ENCODE assay signal across 13 mouse cellular contexts in the genomic region with DNA sequence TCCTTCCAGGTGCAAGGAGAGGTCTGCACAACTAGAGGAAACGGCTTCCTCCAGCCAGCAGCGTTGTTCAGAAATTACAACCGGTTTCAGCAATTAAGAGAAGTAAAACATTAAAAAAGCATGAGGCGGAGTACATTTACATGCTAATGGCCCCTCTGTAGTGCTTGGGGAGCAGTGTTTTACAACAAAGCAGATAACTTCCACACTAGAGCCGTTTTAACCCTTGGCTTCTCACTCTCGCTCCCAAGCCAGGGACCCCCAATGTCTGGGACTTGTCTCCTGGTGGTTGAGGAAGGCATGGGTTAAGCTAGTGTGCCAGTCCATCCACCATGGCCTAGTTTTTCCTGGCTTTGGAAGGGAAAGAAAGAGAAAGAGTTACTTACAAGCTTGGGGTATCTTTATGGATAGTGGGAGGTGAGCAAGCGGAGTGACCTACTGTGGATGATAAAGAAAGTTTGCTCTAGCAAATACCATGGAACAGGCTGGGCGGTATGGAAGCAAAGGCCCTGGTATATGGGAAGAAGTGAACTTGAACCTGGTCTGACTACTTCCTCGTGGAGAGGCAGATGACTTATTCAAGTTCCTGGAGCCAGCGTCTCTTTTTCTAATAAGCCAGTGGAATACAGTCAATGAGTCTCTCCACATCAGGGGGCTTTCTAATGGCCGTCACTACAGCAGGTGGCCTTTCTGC.
DNase-seq lines count a peak whose midpoint lies in the region; ATAC-seq and TF ChIP-seq lines count a peak whose summit lies in the region.
"Had no signal": no experiment of that assay in that cellular context is flagged by ENCODE, and none has a peak within 500 bp of the region (broad histone marks: within the 10 kb centered on the region; RNA-seq: fewer than 3 reads in every experiment).

No protein-coding gene starts in this region.

- no peaks in the 10 kb centered on the region for H3K36me3 ChIP-seq in hindbrain, postnatal 0 days (ENCODE audit: insufficient read depth, low read length)
- no peaks in the 10 kb centered on the region for H3K36me3 ChIP-seq in limb, embryonic 12.5 days

- no peak overlapping the region for H3K9ac ChIP-seq in hindbrain, postnatal 0 days (replicated peaks; ENCODE audit: low read length)
- H3K9ac ChIP-seq in limb, embryonic 12.5 days (replicated peaks): no peak overlapping the region
- H3K9ac ChIP-seq: liver, embryonic 14.5 days had no signal

- H3K27me3 ChIP-seq in hindbrain, postnatal 0 days (ENCODE audit: insufficient read depth, low read length): no peaks in the 10 kb centered on the region
- H3K27me3 ChIP-seq in limb, embryonic 12.5 days: 0 out of 2 replicates have a peak, but pooled peaks cover 2% of the 10 kb centered on the region

- DNase-seq in layer of hippocampus, adult 2 months (ENCODE audit: low spot score in 2 of 2): no peak
- DNase-seq in layer of hippocampus, adult 9-11 months: no peak
- DNase-seq in hindbrain, postnatal 0 days (ENCODE audit: low spot score): peak; percentile 27
- no peak for DNase-seq in thymus, postnatal 4 days
- no peak for DNase-seq in left cerebral cortex, postnatal 36 days (ENCODE audit: low spot score in 2 of 2)
- no peak for DNase-seq in heart, adult 18-20 months
- no peak for DNase-seq in left cerebral cortex, postnatal 14 days (ENCODE audit: low spot score in 2 of 2)
- DNase-seq: adrenal gland, postnatal 25 days; cerebellum, postnatal 25 days; gastrocnemius, postnatal 36 days; thymus, postnatal 36 days had no signal

- no peaks in the 10 kb centered on the region for H3K9me3 ChIP-seq in hindbrain, postnatal 0 days (ENCODE audit: low read length)
- H3K9me3 ChIP-seq in limb, embryonic 12.5 days: no peaks in the 10 kb centered on the region

- 0 out of 2 replicates have a peak, but pooled peaks have one; percentile 38 for ATAC-seq in hindbrain, postnatal 0 days
- no peak for ATAC-seq in limb, embryonic 12.5 days (ENCODE audit: insufficient number of reproducible peaks, insufficient read depth, low FRiP score, low TSS enrichment, low read depth)

- H3K4me1 ChIP-seq in hindbrain, postnatal 0 days (ENCODE audit: insufficient read depth, low read length): peaks cover 12% of the 10 kb centered on the region
- peaks cover 37% of the 10 kb centered on the region for H3K4me1 ChIP-seq in limb, embryonic 12.5 days (replicated peaks)

- 35% methylated on average over 11 of the region's 11 CpGs for WGBS in hindbrain, postnatal 0 days
- 37% methylated on average over 11 of the region's 11 CpGs for WGBS in limb, embryonic 12.5 days

- no peak overlapping the region for H3K4me3 ChIP-seq in layer of hippocampus, adult 2 months
- no peak overlapping the region for H3K4me3 ChIP-seq in hindbrain, postnatal 0 days (ENCODE audit: low read length)
- H3K4me3 ChIP-seq in limb, embryonic 12.5 days (replicated peaks): no peak overlapping the region

- no peak overlapping the region for H3K4me2 ChIP-seq in hindbrain, postnatal 0 days (ENCODE audit: low read depth, low read length)
- peak overlapping the region; percentile 8; the same call in 1 of the 2 replicates for H3K4me2 ChIP-seq in limb, embryonic 12.5 days

- intact Hi-C loops in left cerebral cortex, postnatal 36 days (cut with DNase I): no loop called here
- intact Hi-C loops in left cerebral cortex, postnatal 14 days (cut with DNase I): no loop called here

- no peak for TF ChIP-seq CTCF in layer of hippocampus, adult 2 months (conservative IDR thresholded peaks at IDR 0.05)
- TF ChIP-seq CTCF in hindbrain, postnatal 0 days (IDR thresholded peaks at IDR 0.05; ENCODE audit: low read depth): no peak

- peak overlapping the region; percentile 33; the same call in 1 of the 2 replicates for H3K27ac ChIP-seq in layer of hippocampus, adult 2 months
- H3K27ac ChIP-seq in hindbrain, postnatal 0 days: peak overlapping the region; percentile 37; the same call in 1 of the 2 replicates
- H3K27ac ChIP-seq in limb, embryonic 12.5 days: peak overlapping the region; percentile 66
- H3K27ac ChIP-seq: liver, embryonic 14.5 days had no signal
